Mouse (Mus musculus): ENCODE measurements around the gene Usp42. TPM values are rescaled to one million over a fixed set of nuclear protein-coding genes. Genes with fewer than 3 reads are reported as not detected.
A peak's percentile ranks its signal among the peaks of the same experiment; 100 is the strongest.

Gene Usp42
- polyA plus RNA-seq, 1 experiment: not detected

GRCm38 (mm10) chr5:143678634-143679271 is 53.3 kb downstream of the Usp42 start:
- H3K4me3 ChIP-seq (ENCODE audit: insufficient read depth, low read depth, low read length): no peak overlapping the region
- peaks cover 17% of the 10 kb centered on the region for H3K4me1 ChIP-seq (ENCODE audit: control insufficient read depth, insufficient read depth, low read length)
- peak overlapping the region; percentile 29; the same call in 1 of the 2 replicates for H3K27ac ChIP-seq (ENCODE audit: insufficient read depth, low read depth, low read length)
- 51% methylated on average over 6 of the region's 6 CpGs for WGBS
- TF ChIP-seq POLR2A (IDR thresholded peaks at IDR 0.05; ENCODE audit: insufficient read depth, low read depth, low read length): no peak
- TF ChIP-seq CTCF (IDR thresholded peaks at IDR 0.05; ENCODE audit: insufficient read depth, low read depth, low read length): no peak

- WGBS: 69% methylated on average over 4 of the region's 4 CpGs
- no peak overlapping the region for H3K4me3 ChIP-seq (ENCODE audit: insufficient read depth, low read depth, low read length)
- H3K27ac ChIP-seq (ENCODE audit: insufficient read depth, low read depth, low read length): no peak overlapping the region
- peaks cover 12% of the 10 kb centered on the region; the same call in 1 of the 2 replicates for H3K4me1 ChIP-seq (ENCODE audit: control insufficient read depth, insufficient read depth, low read length)
- TF ChIP-seq CTCF (IDR thresholded peaks at IDR 0.05; ENCODE audit: insufficient read depth, low read depth, low read length) (no peak), POLR2A (IDR thresholded peaks at IDR 0.05; ENCODE audit: insufficient read depth, low read depth, low read length) (no peak)
Measured at GRCm38 (mm10) chr5:143677363-143677762, 54.7 kb downstream of the Usp42 start.

DNA sequence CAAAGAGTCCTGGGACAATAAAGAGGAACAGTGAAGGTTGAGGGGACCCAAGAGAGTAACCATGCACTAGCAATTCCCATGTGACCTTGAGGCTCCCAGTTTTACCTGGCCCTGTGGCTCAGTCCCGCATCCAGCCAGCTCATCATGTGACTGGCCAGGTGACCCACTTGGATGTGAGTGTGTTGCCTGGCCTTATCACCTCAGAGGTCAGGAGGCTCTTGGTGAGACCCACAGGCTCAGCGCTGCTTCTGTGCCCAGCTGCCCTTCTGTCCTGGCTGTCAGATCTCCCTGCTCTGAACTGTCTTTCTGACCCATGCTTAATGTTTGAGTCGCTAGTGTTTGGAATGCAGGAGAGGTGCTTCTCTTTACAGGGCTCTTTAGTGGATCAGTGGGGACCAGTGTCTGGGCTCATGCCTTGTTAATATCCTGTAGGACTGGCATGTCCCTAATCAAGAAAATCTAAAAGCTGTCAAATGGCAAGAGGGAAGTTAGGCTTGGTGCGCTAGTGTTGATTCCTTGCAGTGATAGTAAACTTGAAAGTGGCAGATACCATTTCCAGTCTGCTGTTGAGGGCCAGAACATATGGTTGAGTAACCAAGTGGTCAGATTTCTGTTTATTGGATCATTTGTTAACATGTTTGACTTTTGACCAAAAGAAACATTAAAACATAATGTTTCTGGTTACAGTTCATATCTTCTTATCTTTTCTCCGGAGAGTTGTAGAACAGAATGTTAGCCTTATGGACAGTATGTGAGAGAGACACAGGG is 55.7 kb downstream of the Usp42 start:
- TF ChIP-seq POLR2A (IDR thresholded peaks at IDR 0.05; ENCODE audit: insufficient read depth, low read depth, low read length): no peak
- no peak for TF ChIP-seq CTCF (IDR thresholded peaks at IDR 0.05; ENCODE audit: insufficient read depth, low read depth, low read length)
- H3K4me3 ChIP-seq (ENCODE audit: insufficient read depth, low read depth, low read length): no peak overlapping the region
- no peak overlapping the region for H3K27ac ChIP-seq (ENCODE audit: insufficient read depth, low read depth, low read length)
- 82% methylated on average over 5 of the region's 5 CpGs for WGBS
- peaks cover 12% of the 10 kb centered on the region; the same call in 1 of the 2 replicates for H3K4me1 ChIP-seq (ENCODE audit: control insufficient read depth, insufficient read depth, low read length)

DNA sequence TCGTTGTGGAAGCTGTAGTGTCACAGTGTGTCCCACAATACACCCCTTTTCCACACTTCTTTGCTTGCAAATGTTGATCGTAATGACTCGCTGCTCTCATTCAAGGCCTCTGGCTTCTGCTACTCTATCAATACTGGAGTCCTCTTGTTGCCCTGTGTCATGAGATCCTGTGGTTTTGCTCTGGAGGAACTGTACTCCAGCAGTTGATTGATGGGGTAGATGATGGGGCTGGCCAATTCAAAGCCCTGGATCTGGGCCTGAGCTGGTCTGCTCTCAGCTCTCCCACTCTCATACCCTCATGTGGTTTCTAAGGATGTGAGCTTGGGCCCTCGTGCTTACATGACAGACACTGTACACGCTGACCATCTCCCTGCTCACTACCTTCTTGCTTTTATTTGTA is 57.5 kb downstream of the Usp42 start:
- TF ChIP-seq POLR2A (IDR thresholded peaks at IDR 0.05; ENCODE audit: insufficient read depth, low read depth, low read length): no peak
- no peak for TF ChIP-seq CTCF (IDR thresholded peaks at IDR 0.05; ENCODE audit: insufficient read depth, low read depth, low read length)
- H3K27ac ChIP-seq (ENCODE audit: insufficient read depth, low read depth, low read length): no peak overlapping the region
- peaks cover 12% of the 10 kb centered on the region; the same call in 1 of the 2 replicates for H3K4me1 ChIP-seq (ENCODE audit: control insufficient read depth, insufficient read depth, low read length)
- no peak overlapping the region for H3K4me3 ChIP-seq (ENCODE audit: insufficient read depth, low read depth, low read length)
- WGBS: 69% methylated on average over 5 of the region's 5 CpGs

DNA sequence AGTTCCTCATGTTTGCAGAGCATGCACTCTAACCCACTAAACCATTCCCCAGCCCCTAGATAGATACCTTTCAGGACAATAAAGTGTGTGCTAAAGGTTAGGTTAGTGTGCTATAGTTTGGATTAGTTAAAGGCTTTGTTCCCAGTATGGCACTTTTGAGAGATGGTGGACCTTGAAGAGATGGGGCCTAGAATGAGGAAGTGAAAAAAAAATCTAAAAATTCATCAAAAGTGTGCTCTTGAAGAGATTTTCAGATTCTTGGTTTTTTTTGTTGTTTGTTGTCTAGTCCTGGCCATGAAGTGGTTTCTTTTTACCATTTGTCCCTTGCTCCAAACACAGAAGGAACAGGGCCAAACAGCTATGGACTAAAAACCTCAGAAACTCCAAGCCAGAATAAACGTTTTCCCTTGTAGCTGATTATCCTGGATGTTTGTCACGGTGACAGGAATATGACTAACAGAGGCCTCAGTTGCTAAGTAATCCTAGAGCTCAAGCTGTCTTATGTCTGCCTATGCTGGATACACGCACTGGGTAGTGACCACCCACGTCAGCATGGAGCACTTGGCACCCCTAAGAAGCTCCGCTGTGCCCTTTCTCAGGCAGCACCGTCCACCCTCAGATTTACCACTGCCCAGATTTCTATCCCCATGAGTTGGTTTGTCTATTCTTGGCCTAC is 61.2 kb downstream of the Usp42 start:
- Histone ChIP-seq H3K27ac (ENCODE audit: insufficient read depth, low read depth, low read length) (no peak overlapping the region), H3K4me3 (ENCODE audit: insufficient read depth, low read depth, low read length) (no peak overlapping the region), H3K4me1 (ENCODE audit: control insufficient read depth, insufficient read depth, low read length) (peaks cover 2% of the 10 kb centered on the region; the same call in 1 of the 2 replicates)
- TF ChIP-seq POLR2A (IDR thresholded peaks at IDR 0.05; ENCODE audit: insufficient read depth, low read depth, low read length): no peak
- no peak for TF ChIP-seq CTCF (IDR thresholded peaks at IDR 0.05; ENCODE audit: insufficient read depth, low read depth, low read length)
- WGBS: 78% methylated on average over 6 of the region's 6 CpGs

- Histone ChIP-seq H3K27ac (ENCODE audit: insufficient read depth, low read depth, low read length) (no peak overlapping the region), H3K4me3 (ENCODE audit: insufficient read depth, low read depth, low read length) (no peak overlapping the region), H3K4me1 (ENCODE audit: control insufficient read depth, insufficient read depth, low read length) (peaks cover 2% of the 10 kb centered on the region; the same call in 1 of the 2 replicates)
- 43% methylated on average over 2 of the region's 2 CpGs for WGBS
- TF ChIP-seq CTCF (IDR thresholded peaks at IDR 0.05; ENCODE audit: insufficient read depth, low read depth, low read length) (no peak), POLR2A (IDR thresholded peaks at IDR 0.05; ENCODE audit: insufficient read depth, low read depth, low read length) (no peak)
Measured at GRCm38 (mm10) chr5:143669839-143670238, 62.2 kb downstream of the Usp42 start.

DNA sequence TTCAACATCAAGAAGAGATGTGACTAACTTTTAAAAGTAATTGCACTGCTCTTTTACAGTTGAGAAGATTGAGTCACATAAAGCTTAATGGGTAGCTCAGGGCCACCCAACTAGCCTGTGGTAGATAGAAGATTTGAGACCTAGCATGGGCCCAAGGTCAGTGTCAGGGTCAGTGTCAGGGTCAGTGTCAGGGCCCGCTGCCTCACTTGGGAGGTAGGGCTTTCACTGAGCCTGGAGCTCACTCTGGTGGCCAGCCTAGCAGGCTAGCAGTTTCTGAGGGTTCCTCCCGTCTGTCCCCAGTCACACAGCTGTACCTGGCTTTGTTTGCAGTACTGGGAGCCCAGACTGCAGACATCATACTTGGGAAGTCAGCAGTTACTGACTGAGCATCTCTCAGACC is 62.7 kb downstream of the Usp42 start:
- Histone ChIP-seq H3K4me3 (ENCODE audit: insufficient read depth, low read depth, low read length) (no peak overlapping the region), H3K4me1 (ENCODE audit: control insufficient read depth, insufficient read depth, low read length) (peaks cover 2% of the 10 kb centered on the region; the same call in 1 of the 2 replicates), H3K27ac (ENCODE audit: insufficient read depth, low read depth, low read length) (no peak overlapping the region)
- TF ChIP-seq CTCF (IDR thresholded peaks at IDR 0.05; ENCODE audit: insufficient read depth, low read depth, low read length) (no peak), POLR2A (IDR thresholded peaks at IDR 0.05; ENCODE audit: insufficient read depth, low read depth, low read length) (no peak)
- WGBS: 84% methylated on average over 2 of the region's 2 CpGs

DNA sequence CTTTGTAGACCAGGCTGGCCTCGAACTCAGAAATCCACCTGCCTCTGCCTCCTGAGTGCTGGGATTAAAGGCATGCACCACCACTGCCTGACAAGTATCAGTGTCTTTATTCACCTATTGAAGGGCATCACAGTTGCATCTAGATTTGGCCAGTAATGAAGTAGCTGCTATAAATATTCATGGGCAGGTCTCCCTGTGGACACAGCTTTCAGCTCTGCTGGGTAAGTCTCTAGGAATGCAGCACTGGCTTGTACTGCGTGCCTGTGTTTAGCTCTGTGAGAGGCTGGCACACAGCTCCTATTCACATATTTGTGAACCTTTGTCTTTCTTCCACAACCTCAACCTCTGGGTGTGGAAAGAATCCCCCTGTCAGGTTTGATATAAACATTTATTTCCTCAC is 63.2 kb downstream of the Usp42 start:
- H3K27ac ChIP-seq (ENCODE audit: insufficient read depth, low read depth, low read length): no peak overlapping the region
- H3K4me1 ChIP-seq (ENCODE audit: control insufficient read depth, insufficient read depth, low read length): peaks cover 2% of the 10 kb centered on the region; the same call in 1 of the 2 replicates
- TF ChIP-seq POLR2A (IDR thresholded peaks at IDR 0.05; ENCODE audit: insufficient read depth, low read depth, low read length) (no peak), CTCF (IDR thresholded peaks at IDR 0.05; ENCODE audit: insufficient read depth, low read depth, low read length) (no peak)
- no peak overlapping the region for H3K4me3 ChIP-seq (ENCODE audit: insufficient read depth, low read depth, low read length)
- WGBS: 74% methylated on average over 2 of the region's 2 CpGs

Measured in olfactory bulb, adult 2 months (tissue).